Mouse (Mus musculus) liver, embryonic 14.5 days (tissue): Measurements from ENCODE around the gene Neu2. TPM values are rescaled to one million over a fixed set of nuclear protein-coding genes. Genes with fewer than 3 reads are reported as not detected.

Experiments
- ATAC-seq: fragments of 200-750 bp; cut with Nextera tagmentation; 2 replicates; pipeline ENCODE4 v1.8.0; 2017; ENCODE audit warnings: moderate number of reproducible peaks, mild to moderate bottlenecking, moderate library complexity; ENCODE audit not compliant: insufficient read depth
- DNase-seq, 3 experiments: peaks; one replicate each; pipeline ENCODE4 v3.0.0-alpha.2; 2012 to 2013; ENCODE audit warnings: low read depth in 3 of 3, low spot score in 3 of 3
- H3K27ac ChIP-seq: fragments of 300-500 bp; sonication (generic); 2 replicates; pipeline ENCODE4 v1.5.1; 2014; ENCODE audit warnings: moderate library complexity, mild to moderate bottlenecking, control low read depth, inconsistent platforms
- H3K27me3 ChIP-seq: fragments of 300-500 bp; sonication (generic); 2 replicates; pipeline ENCODE4 v1.6.1; 2014; ENCODE audit warnings: mild to moderate bottlenecking, low read length, moderate library complexity; ENCODE audit not compliant: control insufficient read depth, insufficient read depth
- H3K36me3 ChIP-seq: fragments of 300-500 bp; sonication (generic); replicated peaks from 2 replicates; pipeline ENCODE4 v1.6.1; 2014; ENCODE audit warnings: low read depth; ENCODE audit not compliant: control insufficient read depth, insufficient read depth
- H3K4me1 ChIP-seq, 2 experiments: fragments of 200-500 bp in 1 of 2; fragments of 300-500 bp in 1 of 2; sonication (generic) in 1 of 2; replicated peaks; 2 replicates each; pipeline ENCODE4 v1.6.1; 2012 to 2014; ENCODE audit warnings: antibody characterized with exemption in 1 of 2, inconsistent platforms in 1 of 2, low read length in 1 of 2; ENCODE audit not compliant: control insufficient read depth in 2 of 2, insufficient read depth in 2 of 2
- H3K4me2 ChIP-seq: fragments of 300-500 bp; sonication (generic); 2 replicates; pipeline ENCODE4 v1.6.1; 2014; ENCODE audit warnings: low read depth, mild to moderate bottlenecking, control low read depth, moderate library complexity
- H3K4me3 ChIP-seq, 2 experiments: fragments of 200-500 bp in 1 of 2; fragments of 300-500 bp in 1 of 2; sonication (generic) in 1 of 2; 2 replicates each; pipeline ENCODE4 v1.5.1; 2012 to 2014; ENCODE audit warnings: low read depth in 2 of 2, low read length in 2 of 2, mild to moderate bottlenecking in 2 of 2, control low read depth in 1 of 2, inconsistent platforms in 1 of 2, moderate library complexity in 1 of 2; ENCODE audit not compliant: insufficient read depth in 1 of 2
- H3K9ac ChIP-seq: fragments of 300-500 bp; sonication (generic); replicated peaks from 2 replicates; pipeline ENCODE4 v1.6.1; 2014; ENCODE audit warnings: mild to moderate bottlenecking, control low read depth, moderate library complexity
- H3K9me3 ChIP-seq: fragments of 300-500 bp; sonication (generic); 2 replicates; pipeline ENCODE4 v1.6.1; 2016; ENCODE audit warnings: low read length, mixed read lengths; ENCODE audit not compliant: control insufficient read depth
- CTCF ChIP-seq: IDR thresholded peaks from 2 replicates; pipeline ENCODE4 v1.5.1; 2016; ENCODE audit warnings: antibody characterized with exemption, low read depth, control low read depth
- EP300 ChIP-seq: IDR thresholded peaks from 2 replicates; pipeline ENCODE4 v1.6.1; 2016; ENCODE audit warnings: antibody characterized with exemption, low read depth
- WGBS: fragments of 180-500 bp; shearing (Covaris S2); extraction: QIAGEN DNeasy Blood & Tissue Kit; methylation state at CpG from one replicate; pipeline ENCODE4 v1.1.7; 2014; ENCODE audit not compliant: insufficient replicate concordance; 5-methylcytosine and 5-hydroxymethylcytosine counted together
- polyA plus RNA-seq, 2 experiments: library from polyadenylated mRNA; depleted of rRNA in 1 of 2; stranded (reverse) in 1 of 2; unstranded in 1 of 2; fragments of >200 nt; fragmentation: Nextera tagmentation in 1 of 2; extraction: Ambion mirVana in 1 of 2; gene quantifications; 2 replicates each; pipeline versions ENCODE4 v1.2.1 to v1.2.3; 2012 to 2014

The Neu2 gene
- polyA plus RNA-seq, 2 experiments, result 0.20 to 0.28 TPM

DNA sequence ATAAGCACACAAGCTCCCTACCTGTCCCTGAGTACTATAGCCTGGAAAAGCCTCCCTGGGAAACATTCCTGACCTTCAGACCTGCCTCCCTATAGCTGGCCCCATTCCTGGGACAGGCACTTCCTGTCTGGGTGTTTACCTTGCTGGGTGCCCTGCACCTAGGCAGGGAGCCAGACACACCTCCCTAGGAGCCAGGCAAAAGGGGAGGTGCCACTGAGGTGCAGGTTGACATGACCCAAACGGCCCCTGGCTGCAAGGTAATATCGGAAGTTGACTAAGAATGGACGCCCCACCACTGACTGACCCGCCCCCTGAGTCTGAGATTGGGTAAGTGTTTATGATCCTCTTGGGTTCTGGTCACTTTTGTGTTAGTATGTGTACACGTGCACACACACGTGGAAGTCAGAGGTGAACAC, 64.1 kb downstream of the Neu2 start, which contains the start of gene Ngef:
TSS of gene Ngef (minus strand) at position 71 of the 416 bp plus-strand sequence.
- no peak within 1 kb of the TSS for H3K27ac ChIP-seq
- peak within 1 kb of the TSS; percentile 31 to 34 for H3K4me3 ChIP-seq
- no peak for TF ChIP-seq CTCF
- no peak for TF ChIP-seq EP300
- no peak within 1 kb of the TSS for H3K9ac ChIP-seq
- H3K4me1 ChIP-seq, result 0 out of 4 replicates have a peak, but pooled peaks cover 0 to 3% of the 10 kb centered on the region in 2 experiments
- H3K27me3 ChIP-seq, result no peaks in the 10 kb centered on the region
- ATAC-seq (peak; percentile 84), DNase-seq (peak; percentile 22 to 35 (median 30))
- no peaks in the 10 kb centered on the region for H3K9me3 ChIP-seq
- WGBS, result 50% methylated on average over 6 of the region's 6 CpGs
- no peaks in the 10 kb centered on the region for H3K36me3 ChIP-seq
- H3K4me2 ChIP-seq, result peak within 1 kb of the TSS; percentile 41

DNA sequence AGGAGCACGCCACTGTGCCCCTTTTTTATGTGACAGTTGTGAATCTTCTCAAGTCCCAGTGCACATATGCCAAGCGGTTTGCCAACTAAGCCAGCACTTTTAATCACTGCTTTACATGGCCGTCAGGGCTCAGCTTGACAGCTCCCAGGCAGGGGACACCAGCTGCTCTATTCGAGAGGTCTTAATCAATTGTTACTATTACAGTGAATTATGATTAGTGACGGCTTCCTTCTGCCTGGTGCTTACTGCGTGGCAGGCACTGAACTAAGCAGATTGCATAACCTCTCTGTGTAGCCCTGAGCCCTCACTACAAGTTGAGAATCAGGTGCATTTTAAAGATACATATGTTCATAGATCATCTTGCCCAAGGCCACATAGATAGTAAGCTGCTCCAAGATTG, 64.7 kb downstream of the Neu2 start:
- Histone ChIP-seq H3K27me3 (no peaks in the 10 kb centered on the region), H3K4me1 (0 out of 4 replicates have a peak, but pooled peaks cover 0 to 3% of the 10 kb centered on the region in 2 experiments), H3K9me3 (no peaks in the 10 kb centered on the region), H3K9ac (no peak overlapping the region), H3K36me3 (no peaks in the 10 kb centered on the region), H3K27ac (no peak overlapping the region), H3K4me2 (no peak overlapping the region), H3K4me3 (no peak overlapping the region)
- no peak for DNase-seq
- no peak for ATAC-seq
- 49% methylated on average over 6 of the region's 6 CpGs for WGBS
- TF ChIP-seq CTCF (no peak), EP300 (no peak)

DNA sequence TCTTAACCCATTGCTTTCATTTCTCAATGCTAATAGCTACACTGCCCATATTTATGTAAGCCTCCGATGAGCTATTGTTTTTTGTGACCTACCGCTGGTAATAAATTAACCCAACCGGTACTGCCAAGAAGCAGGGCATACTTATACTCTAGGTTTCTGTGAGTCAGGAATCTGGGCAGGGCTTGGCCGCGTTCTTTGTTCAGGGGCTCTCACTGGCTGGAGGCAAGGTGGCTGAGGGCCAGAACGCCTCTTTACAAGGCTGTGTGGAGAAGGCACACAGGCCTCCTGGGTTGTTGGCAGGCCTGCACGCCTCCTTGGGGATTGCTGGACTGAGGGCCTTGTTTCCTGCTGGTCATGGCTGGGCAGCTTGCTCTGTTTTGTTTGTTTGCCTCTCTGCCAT, 65.1 kb downstream of the Neu2 start:
- no peak overlapping the region for H3K4me3 ChIP-seq
- no peaks in the 10 kb centered on the region for H3K9me3 ChIP-seq
- 72% methylated on average over 7 of the region's 7 CpGs for WGBS
- no peak overlapping the region for H3K9ac ChIP-seq
- DNase-seq (no peak), ATAC-seq (no peak)
- no peak overlapping the region for H3K27ac ChIP-seq
- H3K4me2 ChIP-seq, result no peak overlapping the region
- H3K4me1 ChIP-seq, result 0 out of 4 replicates have a peak, but pooled peaks cover 0 to 3% of the 10 kb centered on the region in 2 experiments
- TF ChIP-seq CTCF (no peak), EP300 (no peak)
- H3K36me3 ChIP-seq, result no peaks in the 10 kb centered on the region
- no peaks in the 10 kb centered on the region for H3K27me3 ChIP-seq

DNA sequence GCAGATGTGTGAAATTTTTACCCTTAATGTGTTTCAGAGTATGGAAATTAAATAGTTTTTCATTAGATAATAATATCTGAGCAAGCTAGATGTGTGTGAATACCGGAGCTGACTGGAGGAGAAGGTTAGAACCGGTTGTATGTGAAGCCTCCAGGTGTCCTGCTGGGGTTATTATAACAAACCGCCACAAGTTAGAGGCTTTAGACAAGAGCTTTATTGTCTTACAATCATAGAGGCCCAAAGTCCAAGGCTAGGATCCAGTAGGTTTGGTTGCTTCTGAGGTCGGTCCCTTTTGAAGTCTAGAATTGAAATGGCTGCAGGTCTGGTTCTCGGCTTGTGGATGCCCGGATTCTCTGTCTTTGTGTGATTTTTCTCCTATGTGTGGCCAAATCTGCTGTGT, 69.3 kb downstream of the Neu2 start:
- Histone ChIP-seq H3K27ac (no peak overlapping the region), H3K4me2 (no peak overlapping the region), H3K4me3 (no peak overlapping the region), H3K36me3 (no peaks in the 10 kb centered on the region), H3K9ac (no peak overlapping the region), H3K4me1 (0 out of 4 replicates have a peak, but pooled peaks cover 0 to 3% of the 10 kb centered on the region in 2 experiments), H3K27me3 (no peaks in the 10 kb centered on the region), H3K9me3 (no peaks in the 10 kb centered on the region)
- TF ChIP-seq EP300, result no peak
- no peak for TF ChIP-seq CTCF
- DNase-seq (no peak), ATAC-seq (no peak)
- WGBS, result 63% methylated on average over 6 of the region's 6 CpGs

DNA sequence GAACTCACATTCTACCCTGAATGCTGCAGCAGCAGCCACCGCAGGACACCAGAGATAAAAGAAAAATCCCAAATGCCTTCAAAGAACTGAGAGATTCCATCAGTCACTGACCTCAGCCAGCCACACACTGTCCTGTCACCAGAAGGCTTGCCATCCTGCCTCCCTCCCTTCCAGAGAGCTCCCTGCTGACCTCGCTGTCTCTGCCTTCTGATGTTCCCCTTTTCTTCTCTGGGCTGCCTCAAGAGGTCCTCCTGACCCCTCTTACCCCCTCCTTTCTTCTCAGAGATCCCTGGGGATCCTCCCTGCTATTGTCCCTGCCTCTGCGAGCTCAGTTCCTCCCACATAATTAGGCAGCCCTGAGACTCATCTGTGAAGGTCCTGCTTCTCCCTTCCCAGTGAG, 71.1 kb downstream of the Neu2 start:
- Histone ChIP-seq H3K9me3 (no peaks in the 10 kb centered on the region), H3K27ac (no peak overlapping the region), H3K27me3 (no peaks in the 10 kb centered on the region), H3K9ac (no peak overlapping the region), H3K4me2 (no peak overlapping the region), H3K36me3 (no peaks in the 10 kb centered on the region), H3K4me3 (no peak overlapping the region), H3K4me1 (no peaks in the 10 kb centered on the region)
- DNase-seq, result no peak
- WGBS, result 13% methylated on average over 3 of the region's 3 CpGs
- ATAC-seq, result no peak
- TF ChIP-seq EP300 (no peak), CTCF (no peak)
